Mouse (Mus musculus): ENCODE measurements at regions not wholly inside any gene's neighbourhood (a gene's known extent, or its start where the extent isn't known, plus 50 kb on each side); places are given as distances from the start of the nearest gene placed in this dataset.

DNA sequence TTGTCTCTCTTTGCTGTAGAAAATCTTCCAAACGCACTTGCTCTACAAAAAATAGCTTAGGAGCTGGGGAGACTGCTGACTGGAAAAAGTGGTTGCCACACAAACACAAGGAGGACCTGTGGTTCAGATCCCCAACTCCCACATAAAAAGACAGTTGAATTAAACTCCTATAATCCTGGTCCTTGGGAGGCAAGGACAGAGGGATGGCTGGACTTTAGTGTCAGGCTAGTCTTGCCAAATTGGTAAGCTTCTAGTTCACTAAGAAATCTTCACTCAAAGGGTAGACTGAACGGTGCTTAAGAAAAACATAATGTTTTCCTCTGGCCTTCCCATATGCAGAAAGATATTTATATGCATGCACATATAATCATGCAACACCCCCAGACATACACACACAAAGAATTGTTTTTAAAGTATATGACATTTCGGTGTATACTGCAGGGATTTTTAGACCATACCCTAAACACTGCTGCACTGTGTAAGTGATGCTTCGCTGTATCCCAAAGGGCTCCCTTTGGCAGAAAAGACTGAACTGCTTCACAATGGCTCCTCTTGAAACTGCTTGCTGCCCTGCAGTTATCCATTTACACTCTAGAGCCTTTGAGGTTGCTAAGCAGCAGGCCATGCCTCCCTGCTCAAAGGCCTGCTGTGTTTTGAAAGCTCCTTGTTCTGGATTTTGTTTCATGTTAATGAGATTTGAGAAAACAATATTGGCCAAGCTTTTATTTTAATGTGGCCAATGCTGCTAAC lies 1299.3 kb downstream of the Zfp704 start:
- Histone ChIP-seq H3K36me3 (no peaks in the 10 kb centered on the region), H3K4me3 (no peak overlapping the region), H3K4me1 (no peaks in the 10 kb centered on the region), H3K27me3 (no peaks in the 10 kb centered on the region), H3K9me3 (no peaks in the 10 kb centered on the region), H3K27ac (no peak overlapping the region), H3K4me2 (no peak overlapping the region), H3K9ac (no peak overlapping the region)
- WGBS: 61% methylated on average over 4 of the region's 4 CpGs
- ATAC-seq (ENCODE audit: insufficient number of reproducible peaks, low FRiP score, low TSS enrichment, low read depth): no peak

DNA sequence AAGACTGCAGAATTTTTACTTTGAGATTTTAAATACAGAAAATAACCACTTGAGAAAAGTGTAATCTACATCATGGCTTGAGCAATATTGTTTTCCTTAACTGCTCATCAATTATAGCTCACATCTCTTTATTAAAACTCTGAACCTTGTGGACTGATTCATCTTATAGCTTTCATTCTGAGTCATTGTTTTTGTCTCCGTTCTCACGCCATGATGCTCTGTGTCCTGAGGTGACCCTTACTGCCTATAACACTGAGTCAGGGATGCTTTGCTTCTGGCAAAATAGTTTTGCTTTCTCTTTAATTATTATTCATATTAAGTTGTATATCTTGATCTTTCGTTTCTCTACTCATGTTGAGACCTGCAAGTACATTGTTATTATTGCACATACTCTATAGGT lies 1302.6 kb downstream of the Zfp704 start:
- Histone ChIP-seq H3K4me2 (no peak overlapping the region), H3K4me3 (no peak overlapping the region), H3K27ac (no peak overlapping the region), H3K4me1 (no peaks in the 10 kb centered on the region), H3K9ac (no peak overlapping the region), H3K27me3 (no peaks in the 10 kb centered on the region), H3K9me3 (no peaks in the 10 kb centered on the region), H3K36me3 (no peaks in the 10 kb centered on the region)
- no peak for ATAC-seq (ENCODE audit: insufficient number of reproducible peaks, low FRiP score, low TSS enrichment, low read depth)
- WGBS: 62% methylated on average over 3 of the region's 3 CpGs

DNA sequence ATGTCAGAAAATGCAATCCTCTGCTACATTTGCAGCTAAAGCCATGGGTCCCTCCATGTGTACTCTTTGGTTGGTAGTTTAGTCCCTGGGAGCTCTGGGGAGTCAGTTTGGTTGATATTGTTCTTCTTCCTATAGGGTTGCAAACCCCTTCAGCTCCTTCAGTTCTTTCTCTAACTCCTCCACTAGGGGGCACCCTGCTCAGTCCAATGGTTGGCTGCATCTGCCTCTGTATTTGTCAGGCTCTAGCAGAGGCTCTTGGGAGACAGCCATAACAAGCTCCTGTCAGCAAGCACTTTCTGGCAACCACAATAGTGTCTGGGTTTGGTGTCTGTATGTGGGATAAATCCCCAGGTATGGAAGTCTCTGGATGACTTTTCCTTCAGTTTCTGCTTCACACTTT lies 1305.1 kb downstream of the Zfp704 start:
- Histone ChIP-seq H3K9ac (no peak overlapping the region), H3K27ac (no peak overlapping the region), H3K4me1 (no peaks in the 10 kb centered on the region), H3K27me3 (no peaks in the 10 kb centered on the region), H3K9me3 (no peaks in the 10 kb centered on the region), H3K36me3 (no peaks in the 10 kb centered on the region), H3K4me2 (no peak overlapping the region), H3K4me3 (no peak overlapping the region)
- no peak for ATAC-seq (ENCODE audit: insufficient number of reproducible peaks, low FRiP score, low TSS enrichment, low read depth)

DNA sequence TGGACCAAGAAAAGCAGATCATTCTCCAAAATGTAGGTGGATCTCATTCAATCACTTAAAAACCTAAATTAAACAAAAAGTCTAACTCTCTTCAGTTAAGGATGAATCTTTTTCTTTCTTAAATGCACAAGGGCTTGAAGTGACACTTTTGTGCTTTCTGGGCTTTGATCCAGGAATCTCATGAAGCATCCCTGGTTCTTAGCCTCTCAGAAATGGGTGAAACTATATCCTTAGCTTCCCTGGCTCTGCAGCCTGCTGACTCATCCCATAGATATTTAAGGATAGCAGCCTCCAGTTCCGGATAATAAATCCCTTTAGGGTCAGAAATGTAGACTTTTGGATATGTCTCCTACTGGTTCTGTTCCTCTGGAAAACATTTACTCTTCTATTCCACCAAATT lies 1316.8 kb downstream of the Zfp704 start:
- Histone ChIP-seq H3K4me2 (no peak overlapping the region), H3K27me3 (no peaks in the 10 kb centered on the region), H3K4me1 (no peaks in the 10 kb centered on the region), H3K27ac (no peak overlapping the region), H3K4me3 (no peak overlapping the region), H3K9ac (no peak overlapping the region), H3K36me3 (no peaks in the 10 kb centered on the region), H3K9me3 (no peaks in the 10 kb centered on the region)
- no peak for ATAC-seq (ENCODE audit: insufficient number of reproducible peaks, low FRiP score, low TSS enrichment, low read depth)
- WGBS: 51% methylated on average over 1 of the region's 1 CpGs

DNA sequence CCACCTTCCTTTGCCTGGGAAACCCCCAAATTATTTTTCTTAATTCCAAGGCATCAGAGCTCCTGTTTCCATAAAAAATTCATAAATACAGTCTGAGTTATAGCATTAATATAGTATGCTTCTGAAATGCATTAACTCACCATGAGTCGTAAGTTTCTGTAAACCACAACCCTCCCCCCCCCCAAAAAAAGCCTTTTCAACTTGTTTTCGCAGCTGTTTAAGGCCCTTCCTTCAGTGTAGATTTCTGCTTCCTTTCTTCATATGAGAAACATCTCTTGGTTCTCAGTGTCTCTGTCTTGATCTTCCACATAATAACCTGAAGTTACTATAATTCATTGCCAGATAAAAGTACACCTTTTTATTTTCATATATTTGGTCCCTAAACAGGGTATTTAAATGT lies 1320.3 kb downstream of the Zfp704 start:
- H3K36me3 ChIP-seq: no peaks in the 10 kb centered on the region
- H3K9ac ChIP-seq: no peak overlapping the region
- H3K9me3 ChIP-seq: no peaks in the 10 kb centered on the region
- no peak for ATAC-seq (ENCODE audit: insufficient number of reproducible peaks, low FRiP score, low TSS enrichment, low read depth)
- no peak overlapping the region for H3K4me3 ChIP-seq
- H3K27me3 ChIP-seq: no peaks in the 10 kb centered on the region
- no peaks in the 10 kb centered on the region for H3K4me1 ChIP-seq
- 59% methylated on average over 2 of the region's 2 CpGs for WGBS
- no peak overlapping the region for H3K27ac ChIP-seq
- H3K4me2 ChIP-seq: no peak overlapping the region

DNA sequence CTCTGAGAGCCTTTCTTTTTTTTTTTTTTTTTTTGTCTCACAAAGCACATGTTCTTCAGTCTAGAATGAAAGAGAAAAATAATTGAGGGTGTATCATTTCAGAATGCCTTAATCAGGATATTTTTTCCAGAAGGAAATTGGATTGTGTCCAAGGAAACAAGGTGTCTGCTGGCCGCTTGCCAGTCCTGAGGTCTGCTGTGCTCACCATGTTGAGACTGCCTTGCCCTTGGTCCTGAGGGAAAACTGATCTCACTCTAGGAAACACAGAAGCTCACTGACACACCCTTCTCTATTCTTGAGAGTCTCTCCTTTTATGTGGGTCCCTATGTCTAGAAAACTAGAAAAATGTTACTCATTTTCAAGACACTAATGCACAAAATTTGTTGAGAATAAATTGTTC lies 1321.4 kb downstream of the Zfp704 start:
- ATAC-seq (ENCODE audit: insufficient number of reproducible peaks, low FRiP score, low TSS enrichment, low read depth): no peak
- Histone ChIP-seq H3K9ac (no peak overlapping the region), H3K4me1 (no peaks in the 10 kb centered on the region), H3K27me3 (no peaks in the 10 kb centered on the region), H3K27ac (no peak overlapping the region), H3K36me3 (no peaks in the 10 kb centered on the region), H3K4me2 (no peak overlapping the region), H3K4me3 (no peak overlapping the region), H3K9me3 (no peaks in the 10 kb centered on the region)
- 63% methylated on average over 1 of the region's 1 CpGs for WGBS

DNA sequence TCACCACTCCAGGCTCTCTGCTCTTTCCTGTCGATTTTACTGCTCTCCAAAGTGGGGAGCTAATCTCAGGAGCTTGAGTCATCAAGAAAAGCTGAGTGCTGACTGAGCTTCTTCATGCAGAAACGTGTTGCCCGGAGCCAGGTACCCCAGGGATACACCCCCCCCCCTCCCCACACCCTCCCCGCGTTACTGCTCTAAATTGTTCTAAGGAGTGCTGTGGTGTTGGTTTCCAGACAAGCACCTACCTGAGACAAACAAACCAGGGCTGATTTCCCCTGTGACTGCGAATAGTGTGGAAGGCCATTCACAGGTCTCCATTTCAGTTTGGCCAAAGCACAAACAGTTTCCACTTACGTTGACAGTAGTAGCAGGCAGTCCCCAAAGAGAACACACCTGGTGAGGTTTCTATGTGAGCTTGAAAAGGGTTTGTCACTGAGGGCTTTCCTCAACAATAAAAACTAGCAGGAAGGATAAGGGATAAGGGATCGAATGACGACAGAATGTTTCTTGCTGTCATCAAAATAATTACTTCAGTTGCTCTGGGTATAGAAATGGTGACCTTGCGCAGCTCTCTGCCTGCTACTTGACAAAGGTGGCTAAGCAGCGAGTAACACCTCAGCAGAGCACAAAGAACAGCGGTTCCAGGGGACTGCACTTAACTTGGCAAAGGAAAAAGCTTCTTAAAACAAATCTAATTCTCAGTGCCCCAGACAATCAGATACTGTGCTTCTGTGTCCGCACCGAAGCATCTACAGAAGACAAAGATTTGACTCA lies 1325.0 kb downstream of the Zfp704 start:
- no peak overlapping the region for H3K9ac ChIP-seq
- no peak overlapping the region for H3K4me3 ChIP-seq
- ATAC-seq (ENCODE audit: insufficient number of reproducible peaks, low FRiP score, low TSS enrichment, low read depth): no peak
- WGBS: 60% methylated on average over 14 of the region's 14 CpGs
- H3K4me2 ChIP-seq: no peak overlapping the region
- no peaks in the 10 kb centered on the region for H3K9me3 ChIP-seq
- H3K27me3 ChIP-seq: no peaks in the 10 kb centered on the region
- H3K4me1 ChIP-seq: no peaks in the 10 kb centered on the region
- H3K27ac ChIP-seq: no peak overlapping the region
- no peaks in the 10 kb centered on the region for H3K36me3 ChIP-seq

DNA sequence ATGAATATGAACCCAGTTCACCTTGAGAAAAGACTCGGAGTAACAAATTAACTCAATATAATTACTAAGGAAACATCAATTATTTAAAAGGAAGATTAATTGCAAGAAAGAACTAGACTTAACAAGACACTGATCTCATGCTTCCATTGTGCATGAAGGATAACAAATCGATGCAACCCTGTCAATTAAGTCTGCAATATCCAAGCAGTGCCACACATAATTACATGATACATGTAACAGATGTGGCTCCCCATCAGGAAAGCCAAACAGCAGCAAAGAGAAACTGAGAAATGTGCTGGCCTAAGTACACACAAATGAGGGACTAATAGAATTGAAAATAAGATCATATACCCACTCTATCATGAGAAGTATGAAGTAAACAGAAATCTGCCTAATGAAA lies 1327.5 kb downstream of the Zfp704 start:
- Histone ChIP-seq H3K4me3 (no peak overlapping the region), H3K9me3 (no peaks in the 10 kb centered on the region), H3K27ac (no peak overlapping the region), H3K36me3 (no peaks in the 10 kb centered on the region), H3K9ac (no peak overlapping the region), H3K4me2 (no peak overlapping the region), H3K27me3 (no peaks in the 10 kb centered on the region), H3K4me1 (no peaks in the 10 kb centered on the region)
- ATAC-seq (ENCODE audit: insufficient number of reproducible peaks, low FRiP score, low TSS enrichment, low read depth): no peak
- 67% methylated on average over 2 of the region's 2 CpGs for WGBS

DNA sequence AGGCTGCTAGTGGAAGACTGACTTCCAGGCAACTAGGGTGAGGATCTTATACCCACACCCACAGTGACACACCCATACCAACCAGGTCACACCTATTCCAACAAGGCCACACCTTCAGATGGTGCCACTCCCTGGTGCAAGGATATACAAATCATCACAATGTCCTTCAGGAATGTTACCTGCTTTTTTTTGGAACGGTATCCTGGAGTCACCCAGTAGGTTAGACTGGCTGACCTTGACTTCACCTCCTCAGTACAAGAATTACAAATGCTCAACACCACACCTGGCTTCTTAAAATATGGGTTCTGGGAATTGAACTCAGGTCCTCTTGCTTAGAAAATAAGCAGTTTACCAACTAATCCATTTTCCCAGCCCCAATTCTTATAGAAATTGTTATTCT lies 1333.2 kb downstream of the Zfp704 start:
- H3K36me3 ChIP-seq: no peaks in the 10 kb centered on the region
- H3K4me2 ChIP-seq: no peak overlapping the region
- no peak overlapping the region for H3K27ac ChIP-seq
- H3K27me3 ChIP-seq: no peaks in the 10 kb centered on the region
- H3K4me3 ChIP-seq: no peak overlapping the region
- H3K9ac ChIP-seq: no peak overlapping the region
- H3K9me3 ChIP-seq: no peaks in the 10 kb centered on the region
- H3K4me1 ChIP-seq: no peaks in the 10 kb centered on the region
- no peak for ATAC-seq (ENCODE audit: insufficient number of reproducible peaks, low FRiP score, low TSS enrichment, low read depth)
- WGBS: 78% methylated on average over 1 of the region's 1 CpGs

DNA sequence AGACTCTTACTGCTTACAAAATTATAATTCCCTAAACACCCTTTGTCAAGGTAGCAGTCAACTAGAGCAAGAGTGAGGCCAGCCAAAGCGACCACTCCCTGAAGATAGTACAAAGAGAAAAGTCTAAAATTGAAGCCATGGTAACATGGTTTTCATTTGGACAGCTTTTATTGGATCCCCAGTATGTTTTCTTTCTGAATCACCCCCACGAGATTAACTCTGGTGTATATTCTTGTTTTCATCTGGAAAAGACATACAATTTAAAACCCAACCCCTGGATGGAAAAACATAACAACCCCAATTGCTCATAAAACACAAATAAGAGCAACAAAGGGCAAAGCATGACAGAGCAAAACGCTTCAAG lies 1339.0 kb downstream of the Zfp704 start:
- H3K27ac ChIP-seq: no peak overlapping the region
- no peaks in the 10 kb centered on the region for H3K36me3 ChIP-seq
- H3K4me3 ChIP-seq: no peak overlapping the region
- H3K9me3 ChIP-seq: no peaks in the 10 kb centered on the region
- H3K4me2 ChIP-seq: no peak overlapping the region
- ATAC-seq (ENCODE audit: insufficient number of reproducible peaks, low FRiP score, low TSS enrichment, low read depth): no peak
- H3K27me3 ChIP-seq: no peaks in the 10 kb centered on the region
- H3K9ac ChIP-seq: no peak overlapping the region
- 28% methylated on average over 3 of the region's 3 CpGs for WGBS
- no peaks in the 10 kb centered on the region for H3K4me1 ChIP-seq

DNA sequence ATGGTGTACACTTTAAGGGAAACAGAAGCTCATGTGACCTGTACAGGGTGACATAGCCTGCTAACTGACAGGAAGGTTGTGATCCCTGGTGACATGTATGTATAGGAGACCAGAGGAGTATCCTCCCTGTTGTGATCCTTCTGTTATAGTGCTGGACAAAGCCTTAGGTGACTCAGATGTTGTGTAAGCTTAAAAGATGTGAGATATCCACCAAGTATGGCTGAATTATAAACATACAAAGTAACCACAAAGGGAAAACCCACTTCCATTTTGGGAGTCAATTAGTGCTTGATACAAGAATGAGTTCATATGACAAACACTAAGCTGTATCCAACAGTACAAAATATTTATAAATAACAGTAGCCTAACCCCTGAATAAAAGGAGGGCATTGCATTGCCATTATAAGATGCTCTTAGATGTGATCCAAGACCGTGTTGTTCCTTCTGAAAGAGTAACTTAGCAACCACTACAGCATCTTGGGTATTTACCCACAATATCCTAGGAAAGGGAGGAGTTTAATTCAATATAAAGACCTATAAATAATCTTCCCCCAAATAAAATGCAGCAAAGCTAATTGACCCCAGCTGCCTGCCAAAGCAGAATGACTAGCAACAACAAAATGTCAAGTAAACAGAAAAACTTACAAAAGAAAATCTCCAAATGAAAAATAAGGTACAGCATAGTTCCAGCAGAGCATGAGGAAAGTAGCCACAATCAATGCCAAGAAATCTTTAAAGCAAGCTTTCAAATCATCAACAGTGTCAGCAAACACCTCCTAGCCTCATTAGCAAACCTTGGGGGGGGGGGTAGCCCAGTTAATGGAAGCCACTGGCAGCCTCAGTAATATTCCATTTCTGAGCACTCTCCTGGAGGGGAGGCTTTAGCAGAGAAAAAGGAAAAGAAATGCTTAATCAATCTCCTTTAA lies 1339.6 kb downstream of the Zfp704 start:
- Histone ChIP-seq H3K9ac (no peak overlapping the region), H3K4me3 (no peak overlapping the region), H3K4me2 (no peak overlapping the region), H3K27ac (no peak overlapping the region), H3K27me3 (no peaks in the 10 kb centered on the region), H3K4me1 (no peaks in the 10 kb centered on the region), H3K36me3 (no peaks in the 10 kb centered on the region), H3K9me3 (no peaks in the 10 kb centered on the region)
- no peak for ATAC-seq (ENCODE audit: insufficient number of reproducible peaks, low FRiP score, low TSS enrichment, low read depth)
- whole genome bisulfite sequencing: 33% methylated on average over 1 of the region's 1 CpGs

DNA sequence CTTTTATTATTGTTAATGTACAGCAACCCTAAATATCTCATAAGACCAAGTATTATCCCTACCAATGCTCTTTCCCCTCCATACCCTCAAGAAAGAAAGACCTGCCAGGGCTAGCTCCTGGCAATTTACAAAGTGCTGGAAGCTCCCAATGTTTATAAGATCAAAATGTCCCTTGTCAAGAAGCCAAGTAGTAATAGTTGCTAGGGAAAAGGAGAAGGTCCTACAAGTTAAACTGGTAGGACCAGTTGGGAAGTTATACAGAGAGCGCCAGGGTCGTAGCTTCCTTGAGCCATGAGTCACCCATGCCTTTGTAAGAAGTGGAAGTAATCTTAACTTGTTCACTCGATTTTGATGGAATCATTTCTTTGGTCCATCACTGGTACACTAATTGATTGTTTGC lies 1344.1 kb downstream of the Zfp704 start:
- H3K27ac ChIP-seq: no peak overlapping the region
- no peaks in the 10 kb centered on the region for H3K36me3 ChIP-seq
- no peaks in the 10 kb centered on the region for H3K27me3 ChIP-seq
- 63% methylated on average over 3 of the region's 3 CpGs for WGBS
- no peak for ATAC-seq (ENCODE audit: insufficient number of reproducible peaks, low FRiP score, low TSS enrichment, low read depth)
- H3K9me3 ChIP-seq: no peaks in the 10 kb centered on the region
- H3K4me1 ChIP-seq: no peaks in the 10 kb centered on the region
- H3K9ac ChIP-seq: no peak overlapping the region
- H3K4me3 ChIP-seq: no peak overlapping the region
- H3K4me2 ChIP-seq: no peak overlapping the region
